Mouse (Mus musculus) adipose tissue, adult 10 weeks (tissue): Measurements from ENCODE around the gene Cfh. TPM values are rescaled to one million over a fixed set of nuclear protein-coding genes. Genes with fewer than 3 reads are reported as not detected.

Experiments
- polyA plus RNA-seq: library from polyadenylated mRNA; stranded (reverse); fragments of 350-450 nt; fragmentation: Illumina TruSeq; extraction: RNeasy Lipid Tissue Mini Kit (QIAGEN cat#74804); gene quantifications from one replicate; pipeline ENCODE4 v1.2.3, GENCODE M21; 2014; ENCODE audit warnings: low read depth, low replicate concordance

The Cfh gene
- 92.2 TPM for polyA plus RNA-seq

DNA sequence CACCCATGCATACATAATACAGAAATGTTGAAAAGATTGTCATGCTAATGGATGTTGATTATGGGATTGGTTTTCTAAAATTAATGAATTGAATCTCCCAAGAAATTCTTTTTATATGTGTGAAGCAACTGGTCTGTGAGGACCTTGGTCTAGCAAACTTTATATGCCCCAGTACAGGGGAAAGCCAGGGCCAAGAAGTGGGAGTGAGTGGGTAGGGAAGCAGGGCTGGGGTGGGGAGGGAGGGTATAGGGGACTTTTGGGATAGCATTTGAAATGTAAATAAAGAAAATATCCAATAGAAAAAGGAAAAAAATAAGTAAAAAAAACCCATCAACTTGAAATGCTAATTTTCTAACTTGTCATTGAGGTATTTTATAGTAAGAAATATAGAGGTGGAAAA lies at the start of gene Cfh:
Gene Cfh (minus strand): TSS at position 101 of the 400 bp plus-strand sequence.

Other genes starting within 250 kb of the Cfh start
- gene Kcnt2, start 62.4 kb upstream of the Cfh start, polyA plus RNA-seq, result 0.66 TPM